10 mouse cellular contexts compared by ENCODE assay signal in genomic region chr14:101882966-101883365, GRCm38 (mm10).
DNase-seq lines count a peak whose midpoint lies in the region; ATAC-seq lines count a peak whose summit lies in the region.
"Had no signal": no experiment of that assay in that cellular context is flagged by ENCODE, and none has a peak within 500 bp of the region (broad histone marks: within the 10 kb centered on the region; RNA-seq: fewer than 3 reads in every experiment).

No protein-coding gene starts in this region.

- no peak overlapping the region for H3K9ac ChIP-seq in kidney, embryonic 16.5 days (replicated peaks; ENCODE audit: low read length)
- H3K9ac ChIP-seq: midbrain, embryonic 12.5 days had no signal

- H3K9me3 ChIP-seq in kidney, embryonic 16.5 days (ENCODE audit: low read length) = no peaks in the 10 kb centered on the region
- H3K9me3 ChIP-seq in limb, embryonic 10.5 days (replicated peaks) = no peaks in the 10 kb centered on the region
- H3K9me3 ChIP-seq: midbrain, embryonic 12.5 days had no signal

- WGBS in kidney, embryonic 16.5 days = 17% methylated on average over 5 of the region's 5 CpGs
- 36% methylated on average over 5 of the region's 5 CpGs for WGBS in limb, embryonic 10.5 days

- H3K27me3 ChIP-seq in kidney, embryonic 16.5 days (ENCODE audit: insufficient read depth, low read length) = no peaks in the 10 kb centered on the region
- no peaks in the 10 kb centered on the region for H3K27me3 ChIP-seq in limb, embryonic 10.5 days (ENCODE audit: low read depth, poor library complexity, severe bottlenecking)
- H3K27me3 ChIP-seq: midbrain, embryonic 12.5 days had no signal

- no peaks in the 10 kb centered on the region for H3K4me1 ChIP-seq in kidney, embryonic 16.5 days (ENCODE audit: insufficient read depth, low read length)
- H3K4me1 ChIP-seq in brown adipose tissue, adult 24 weeks (ENCODE audit: control insufficient read depth, insufficient read depth, insufficient read length, low read length) = peaks cover 9% of the 10 kb centered on the region
- peaks cover 22% of the 10 kb centered on the region for H3K4me1 ChIP-seq in limb, embryonic 10.5 days

- H3K27ac ChIP-seq in kidney, embryonic 16.5 days (ENCODE audit: low read length) = no peak overlapping the region
- H3K27ac ChIP-seq in brown adipose tissue, adult 24 weeks (replicated peaks; ENCODE audit: low read depth, low read length) = peak overlapping the region; percentile 49; the same call in 1 of the 2 replicates
- peak overlapping the region; percentile 58 for H3K27ac ChIP-seq in limb, embryonic 10.5 days
- H3K27ac ChIP-seq: midbrain, embryonic 12.5 days had no signal

- DNase-seq in kidney, adult 8-10 months = no peak
- DNase-seq in limb, embryonic 10.5 days (ENCODE audit: low spot score) = no peak
- DNase-seq in ovary, postnatal 14 days (ENCODE audit: low spot score) = peak; percentile 12
- DNase-seq in cerebellum, adult 9-10 months = no peak
- no peak for DNase-seq in left cerebral cortex, adult 9 months (ENCODE audit: low spot score in 2 of 2)
- no peak for DNase-seq in spleen, adult 12 weeks (ENCODE audit: low spot score)

- peaks cover 10% of the 10 kb centered on the region; the same call in 1 of the 2 replicates for H3K36me3 ChIP-seq in kidney, embryonic 16.5 days (ENCODE audit: insufficient read depth, low read length)
- H3K36me3 ChIP-seq in limb, embryonic 10.5 days = no peaks in the 10 kb centered on the region
- H3K36me3 ChIP-seq: G1E; midbrain, embryonic 12.5 days had no signal

- ATAC-seq in kidney, embryonic 16.5 days (ENCODE audit: low FRiP score, low TSS enrichment) = peak; percentile 54; the same call in 1 of the 2 replicates

- no peak overlapping the region for H3K4me3 ChIP-seq in kidney, embryonic 16.5 days (ENCODE audit: low read length)
- H3K4me3 ChIP-seq in brown adipose tissue, adult 24 weeks (ENCODE audit: insufficient read depth, low read depth, low read length) = no peak overlapping the region
- H3K4me3 ChIP-seq in limb, embryonic 10.5 days = no peak overlapping the region
- H3K4me3 ChIP-seq: midbrain, embryonic 12.5 days had no signal

- no peak overlapping the region for H3K4me2 ChIP-seq in kidney, embryonic 16.5 days (replicated peaks; ENCODE audit: low read depth, low read length)
- H3K4me2 ChIP-seq: midbrain, embryonic 12.5 days had no signal
